Mouse (Mus musculus) liver, embryonic 14.5 days (tissue): ENCODE data around the gene Ppia.

Source experiments
- CTCF ChIP-seq: IDR thresholded peaks from 2 replicates; pipeline ENCODE4 v1.5.1; 2016; ENCODE audit warnings: antibody characterized with exemption, low read depth, control low read depth
- EP300 ChIP-seq: IDR thresholded peaks from 2 replicates; pipeline ENCODE4 v1.6.1; 2016; ENCODE audit warnings: antibody characterized with exemption, low read depth

- TF ChIP-seq CTCF = no peak
- TF ChIP-seq EP300 = no peak
Observed at GRCm38 (mm10) chr11:6405591-6406081, 9.6 kb upstream of the Ppia start.
